Mouse (Mus musculus) Patski (cell line): ENCODE measurements around the gene Gm20894. TPM values are rescaled to one million over a fixed set of nuclear protein-coding genes. Genes with fewer than 3 reads are reported as not detected.
"Not testable (repeated sequence)": the region's sequence is repeated elsewhere in the genome, so short reads cannot be mapped to it uniquely, and the experiment has no call there.

Experiments
- ATAC-seq: fragments of 100-300 bp; one replicate; pipeline ENCODE4 v1.8.0; 2021
- CTCF ChIA-PET: fragments of 350-600 bp; sonication (Branson Sonifier 250); formaldehyde crosslinking; loops from one replicate; lab custom pipeline; 2022; ENCODE audit warnings: inconsistent platforms; lab: Charles Lee
- POLR2A ChIA-PET: fragments of 350-600 bp; sonication (Branson Sonifier 250); formaldehyde crosslinking; loops from one replicate; lab custom pipeline; 2022; ENCODE audit warnings: antibody characterized with exemption, inconsistent platforms; lab: Charles Lee
- DNase-seq: peaks from one replicate; pipeline ENCODE4 v3.0.0-alpha.2; 2011; ENCODE audit warnings: low read depth, low spot score
- H3K27me3 ChIP-seq: fragments of 371-371 bp; one replicate; pipeline ENCODE4 v1.5.1; 2021
- in situ Hi-C: fragments of 300-500 bp; cut with MboI; formaldehyde crosslinking; loops from 3 replicates; pipeline ENCODE4 v1.11.1; 2018; ENCODE audit warnings: low pct_unique_long_range_greater_than_20kb, mixed read lengths
- polyA plus RNA-seq: library from polyadenylated mRNA; unstranded; gene quantifications from one replicate; pipeline ENCODE4 v1.2.3, GENCODE M21; 2021

Gene Gm20894
- polyA plus RNA-seq: not detected

GRCm38 (mm10) chrY:28271412-28271811 lies at the start of gene Gm20894:
Gene Gm20894 (minus strand): TSS chrY:28271512.
- in situ Hi-C loops, DNase-seq, ATAC-seq, H3K27me3 ChIP-seq, POLR2A ChIA-PET, CTCF ChIA-PET: not testable (repeated sequence)
